Mouse (Mus musculus) CH12.LX (cell line): ENCODE measurements at regions not wholly inside any gene's neighbourhood (a gene's known extent, or its start where the extent isn't known, plus 50 kb on each side); places are given as distances from the start of the nearest gene placed in this dataset.

Source experiments
- DNase-seq: peaks from one replicate; pipeline ENCODE4 v3.0.0-alpha.2; 2013; ENCODE audit errors: extremely low read depth
- H3K27ac ChIP-seq: 2 replicates; pipeline ENCODE4 v1.5.1; 2012; ENCODE audit warnings: low read depth, mild to moderate bottlenecking, control low read depth, moderate library complexity; ENCODE audit not compliant: insufficient read depth
- H3K27me3 ChIP-seq: replicated peaks from 2 replicates; pipeline ENCODE3; 2012; ENCODE audit warnings: inconsistent platforms
- H3K36me3 ChIP-seq, 2 experiments: replicated peaks in 1 of 2; 2 replicates each; pipeline versions ENCODE3 to v1.6.1; 2012; ENCODE audit warnings: inconsistent platforms in 1 of 2, low read length in 1 of 2, mild to moderate bottlenecking in 1 of 2, mixed read lengths in 1 of 2, moderate library complexity in 1 of 2; ENCODE audit not compliant: control insufficient read depth in 1 of 2, insufficient read depth in 1 of 2
- H3K4me1 ChIP-seq, 2 experiments: 2 replicates each; pipeline ENCODE4 v1.6.1; 2012; ENCODE audit warnings: inconsistent platforms in 1 of 2, moderate library complexity in 1 of 2; ENCODE audit not compliant: insufficient read depth in 2 of 2, control insufficient read depth in 1 of 2
- H3K4me2 ChIP-seq: 2 replicates; pipeline ENCODE4 v1.6.1; 2012; ENCODE audit warnings: low read depth, mild to moderate bottlenecking, control low read depth; ENCODE audit not compliant: poor library complexity, insufficient read depth, severe bottlenecking
- H3K4me3 ChIP-seq, 3 experiments: fragments of 150-350 bp in 1 of 3; sonication (generic) in 1 of 3; replicated peaks in 1 of 3; 2 replicates each; pipeline versions ENCODE3 to v1.5.1; 2011 to 2012; ENCODE audit warnings: low read depth in 2 of 3, low read length in 2 of 3, mild to moderate bottlenecking in 2 of 3, moderate library complexity in 2 of 3, control low read depth in 1 of 3, improper control_type of control experiment in 1 of 3, inconsistent platforms in 1 of 3, mixed read lengths in 1 of 3; ENCODE audit not compliant: poor library complexity in 1 of 3
- H3K79me2 ChIP-seq: replicated peaks from 2 replicates; pipeline ENCODE4 v1.6.1; 2012; ENCODE audit warnings: mild to moderate bottlenecking, moderate library complexity; ENCODE audit not compliant: control insufficient read depth, poor library complexity, insufficient read depth, severe bottlenecking; ENCODE audit errors: extremely low read depth
- H3K9ac ChIP-seq: 2 replicates; pipeline ENCODE4 v1.6.1; 2012; ENCODE audit warnings: low read depth, mild to moderate bottlenecking, control low read depth, moderate library complexity; ENCODE audit not compliant: insufficient read depth
- H3K9me3 ChIP-seq: replicated peaks from 2 replicates; pipeline ENCODE3; 2012; ENCODE audit warnings: low read length, inconsistent platforms, mixed read lengths
- CHD1 ChIP-seq: IDR thresholded peaks from 2 replicates; pipeline ENCODE4 v1.6.1; 2012; ENCODE audit warnings: low read depth, low read length, improper control_type of control experiment, inconsistent platforms
- CHD2 ChIP-seq: IDR thresholded peaks from 2 replicates; pipeline ENCODE4 v1.6.1; 2011; ENCODE audit warnings: low read length, improper control_type of control experiment
- HCFC1 ChIP-seq: IDR thresholded peaks from 2 replicates; pipeline ENCODE4 v1.6.1; 2012; ENCODE audit warnings: low read depth, mild to moderate bottlenecking, inconsistent platforms, low read length, improper control_type of control experiment
- MAX ChIP-seq: IDR thresholded peaks from 2 replicates; pipeline ENCODE4 v1.6.1; 2011; ENCODE audit warnings: low read length, improper control_type of control experiment
- NRF1 ChIP-seq: IDR thresholded peaks from 2 replicates; pipeline ENCODE4 v1.6.1; 2014; ENCODE audit warnings: low read depth, mild to moderate bottlenecking, inconsistent platforms, low read length, improper control_type of control experiment, moderate library complexity
- TCF12 ChIP-seq: IDR thresholded peaks from 2 replicates; pipeline ENCODE4 v1.6.1; 2014; ENCODE audit warnings: low read depth, mild to moderate bottlenecking, inconsistent platforms, low read length, improper control_type of control experiment
- UBTF ChIP-seq: IDR thresholded peaks from 2 replicates; pipeline ENCODE4 v1.6.1; 2012; ENCODE audit warnings: low read depth, mild to moderate bottlenecking, inconsistent platforms, low read length, improper control_type of control experiment, moderate library complexity
- dilution Hi-C: fragments of 300-500 bp; cut with MboI; formaldehyde crosslinking; loops from 2 replicates; pipeline ENCODE4 v1.14.3; 2020; ENCODE audit warnings: low sequenced_read_pairs; ENCODE audit not compliant: extremely low pct_unique_long_range_greater_than_20kb, extremely low pct_ligation_motif_present
- in situ Hi-C: fragments of 300-500 bp; cut with MboI; formaldehyde crosslinking; loops from 3 replicates; pipeline ENCODE4 v1.14.3; 2019; ENCODE audit warnings: low sequenced_read_pairs, low pct_ligation_motif_present, low pct_unique_long_range_greater_than_20kb, mixed read lengths

GRCm38 (mm10) chr6:147315207-147315606 is 51.2 kb upstream of the Pthlh start:
- no peak for TF ChIP-seq MAX
- no peak for TF ChIP-seq NRF1
- no peak for TF ChIP-seq CHD1
- no peak for TF ChIP-seq TCF12
- TF ChIP-seq HCFC1 = no peak
- TF ChIP-seq CHD2 = no peak
- TF ChIP-seq UBTF = no peak
- in situ Hi-C loops (no loop called here), dilution Hi-C loops (no loop called here)
- no peak overlapping the region for H3K4me2 ChIP-seq
- H3K27ac ChIP-seq = no peak overlapping the region
- DNase-seq = no peak
- no peak overlapping the region for H3K9ac ChIP-seq
- no peak overlapping the region for H3K4me3 ChIP-seq
- no peaks in the 10 kb centered on the region for H3K9me3 ChIP-seq
- H3K36me3 ChIP-seq = no peaks in the 10 kb centered on the region
- H3K27me3 ChIP-seq = no peaks in the 10 kb centered on the region
- no peaks in the 10 kb centered on the region for H3K79me2 ChIP-seq
- H3K4me1 ChIP-seq = no peaks in the 10 kb centered on the region
